Mouse (Mus musculus) lung, postnatal 10 days (tissue): Measurements from ENCODE around the gene Sh2d4b.

ENCODE experiments used
- DNase-seq: peaks from one replicate; pipeline ENCODE4 v3.0.0; 2021

The Sh2d4b gene

GRCm38 (mm10) chr14:40905813-40906212 is 12.7 kb upstream of the Sh2d4b start:
- DNase-seq = no peak

DNA sequence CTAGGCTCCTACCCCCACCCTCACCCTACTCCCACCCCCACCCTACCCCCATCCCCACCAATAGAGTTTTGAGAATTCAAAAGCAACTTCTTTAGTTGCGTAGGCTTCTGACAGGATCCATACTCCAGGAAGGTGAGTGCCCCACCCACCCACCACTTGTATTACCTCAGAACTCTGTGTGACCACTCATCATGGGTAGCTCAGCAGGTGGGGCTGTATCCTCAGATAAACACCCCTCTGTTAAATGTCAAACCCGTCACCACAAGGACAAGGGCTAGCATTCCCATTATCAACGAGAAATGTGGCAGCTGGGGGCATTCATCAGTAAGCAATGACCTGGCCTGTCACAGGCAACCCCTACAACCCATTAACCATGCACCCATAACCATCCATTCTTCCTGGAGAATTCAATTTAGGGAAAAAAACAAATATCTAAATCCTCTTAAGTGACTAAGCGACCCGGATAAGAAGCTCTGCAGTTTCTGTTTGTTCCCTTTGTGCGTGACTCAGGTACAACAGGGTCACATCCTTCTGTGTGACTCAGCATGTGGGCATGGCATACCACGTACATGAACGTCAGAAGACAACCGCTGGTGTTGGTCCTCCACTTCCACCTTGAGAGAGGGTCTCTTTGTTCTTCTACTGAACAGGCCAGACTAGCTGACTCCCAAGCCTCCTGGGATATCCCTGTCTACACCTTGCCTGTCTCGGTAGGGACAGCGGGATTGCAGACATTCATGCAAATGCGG is 9.4 kb upstream of the Sh2d4b start:
- no peak for DNase-seq

DNA sequence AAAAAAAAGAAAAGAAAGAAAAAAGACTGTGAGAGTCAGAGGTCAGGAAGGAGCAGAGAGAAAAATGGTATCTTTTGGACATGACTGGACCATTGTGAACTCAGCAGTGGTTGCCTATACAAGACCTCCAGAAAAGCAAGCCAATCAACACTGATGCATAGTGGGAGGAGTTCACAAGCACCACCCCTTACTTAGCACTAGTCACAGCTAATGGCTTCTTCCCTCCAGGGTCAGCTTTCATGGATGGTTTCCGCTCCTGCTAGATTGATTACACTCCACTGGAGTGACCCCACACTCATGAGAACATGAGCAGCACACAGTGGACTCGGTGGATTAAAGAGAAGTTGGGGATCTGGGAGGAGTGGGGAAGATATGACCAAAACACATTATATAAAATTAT is 7.2 kb upstream of the Sh2d4b start:
- no peak for DNase-seq

DNA sequence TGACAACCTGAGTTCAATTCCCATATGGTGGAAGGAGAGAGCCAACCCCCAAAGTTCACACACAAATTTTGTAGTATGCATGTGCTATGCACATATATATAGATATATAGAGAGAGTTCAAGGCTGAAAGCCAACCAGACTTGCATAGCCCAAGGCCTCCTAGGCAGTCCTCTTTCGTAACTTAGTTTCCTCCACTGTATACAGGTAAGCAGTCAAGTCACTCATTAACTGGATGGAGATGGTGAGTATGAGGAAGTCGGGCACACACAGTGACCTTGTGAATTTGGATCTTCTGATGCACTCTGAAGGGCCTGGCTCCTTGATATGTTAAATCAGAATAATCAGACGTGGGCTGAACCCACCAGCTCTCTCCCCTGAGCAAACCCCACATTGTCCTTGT is 4.8 kb upstream of the Sh2d4b start:
- no peak for DNase-seq

GRCm38 (mm10) chr14:40895681-40896080 is 2.6 kb upstream of the Sh2d4b start:
- DNase-seq = no peak

DNA sequence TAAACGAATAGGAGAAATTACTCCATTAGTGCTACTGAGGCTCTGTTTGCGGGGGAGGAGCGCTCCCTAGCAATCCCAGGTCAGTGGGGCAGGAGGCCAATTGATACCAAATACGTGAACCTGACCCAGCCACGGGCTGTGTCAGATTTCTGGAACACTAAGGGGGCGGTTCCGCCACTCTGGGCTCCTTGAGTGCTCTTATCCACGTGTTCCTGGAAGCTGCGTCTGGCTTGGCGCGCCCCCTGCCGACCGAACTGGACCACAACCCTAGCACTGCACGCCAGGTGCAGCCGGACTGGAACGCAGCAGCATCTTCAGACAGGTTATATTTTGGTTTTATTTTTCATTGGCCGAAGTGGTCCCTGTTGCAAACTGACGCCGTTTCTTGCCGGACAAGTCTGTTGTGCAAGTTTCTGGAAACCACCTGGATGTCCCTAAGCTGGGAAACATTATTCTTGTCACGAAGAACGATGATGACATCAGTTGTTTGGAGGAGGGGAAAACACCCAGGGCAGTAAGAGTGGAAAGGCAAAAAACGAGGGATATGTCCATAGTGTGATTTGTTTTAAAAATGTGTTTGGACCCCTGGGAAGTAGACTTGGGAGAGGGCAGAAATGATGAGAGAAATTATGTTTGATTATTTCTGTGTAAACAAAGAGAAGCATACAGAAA is 1.6 kb upstream of the Sh2d4b start:
- DNase-seq = peak; percentile 85

- DNase-seq = no peak
These were observed 818 bp upstream of the Sh2d4b start for GRCm38 (mm10) chr14:40893884-40894283.

GRCm38 (mm10) chr14:40892326-40892825 is 690 bp downstream of the Sh2d4b start:
- no peak for DNase-seq

DNA sequence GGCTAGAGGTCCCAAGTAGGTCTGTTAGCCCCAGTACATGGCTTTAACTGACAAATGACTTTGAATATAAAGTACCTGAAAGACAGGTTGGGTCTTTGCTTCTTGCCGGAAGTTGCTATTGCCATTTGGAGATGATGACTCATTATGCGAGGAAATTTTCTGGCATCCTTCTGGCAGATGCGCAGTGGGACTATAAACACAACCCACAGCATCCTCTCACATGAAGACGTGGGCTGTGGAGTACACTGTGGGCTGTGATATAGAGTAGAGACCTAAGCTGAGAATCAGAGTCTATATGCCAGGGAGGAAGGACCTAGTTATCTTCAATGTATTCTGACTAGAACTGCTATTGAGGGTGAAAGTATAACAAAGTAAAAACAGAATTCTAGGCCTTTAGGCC is 1.6 kb downstream of the Sh2d4b start:
- no peak for DNase-seq

- DNase-seq = peak; percentile 43
These were observed 3.4 kb downstream of the Sh2d4b start for GRCm38 (mm10) chr14:40889704-40890103.

- no peak for DNase-seq
These were observed 3.9 kb downstream of the Sh2d4b start for GRCm38 (mm10) chr14:40889181-40889580.

DNA sequence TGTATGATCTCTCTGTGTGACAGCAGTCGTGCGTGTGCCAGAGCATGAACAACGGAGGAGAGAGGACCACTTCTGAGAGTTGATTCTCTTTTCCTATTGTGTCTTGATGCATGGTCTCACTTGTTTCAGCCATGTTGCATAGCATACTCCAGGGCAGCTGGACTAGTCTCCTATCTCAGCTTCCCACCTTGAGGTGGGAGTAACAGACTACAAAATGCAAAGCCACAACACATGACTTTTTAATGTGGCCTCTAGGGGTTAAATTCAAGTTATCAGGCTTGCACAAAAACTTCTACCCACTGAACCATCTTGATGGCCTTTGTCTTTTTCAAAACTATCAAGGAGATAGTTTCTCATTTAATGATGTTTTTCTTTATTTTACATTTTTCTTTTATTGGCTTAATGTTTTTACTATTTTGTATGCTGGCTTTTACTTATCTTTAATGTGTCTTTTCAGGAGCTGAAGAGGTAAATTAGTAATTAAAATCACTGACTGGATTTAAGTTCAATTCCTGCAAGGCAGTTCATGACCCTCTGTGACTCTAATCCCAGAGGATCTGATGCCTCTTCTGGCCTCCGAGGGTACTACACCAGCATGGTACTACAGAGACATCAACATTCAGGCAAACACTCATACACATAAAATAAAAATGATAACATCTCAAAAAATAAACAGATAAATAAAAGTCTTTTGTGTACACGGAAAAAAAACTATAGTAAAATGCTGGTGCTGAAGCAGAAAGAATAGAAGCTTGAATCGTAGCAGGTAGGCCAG is 6.5 kb downstream of the Sh2d4b start:
- DNase-seq = no peak

GRCm38 (mm10) chr14:40885752-40886151 is 7.3 kb downstream of the Sh2d4b start:
- no peak for DNase-seq

DNA sequence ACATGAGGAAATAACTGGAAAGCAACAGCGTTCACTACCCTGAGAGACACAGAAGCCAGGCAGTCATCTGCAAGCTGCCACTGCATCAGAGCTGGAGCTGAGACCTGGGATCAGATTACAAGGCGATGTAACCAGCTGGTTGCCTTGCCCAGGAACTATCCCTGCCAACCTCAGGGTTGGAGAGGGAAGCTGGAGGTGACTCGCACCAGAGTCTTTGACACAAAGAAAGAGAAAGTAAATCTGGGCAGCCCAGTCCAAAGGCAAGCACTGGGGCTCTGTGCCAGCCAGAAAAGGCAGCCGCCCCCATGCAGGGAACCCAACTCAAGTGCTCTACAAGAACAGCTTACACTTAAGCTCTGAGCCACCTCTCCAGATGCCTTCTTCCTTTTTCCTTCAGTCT is 7.8 kb downstream of the Sh2d4b start:
- peak; percentile 24 for DNase-seq

- DNase-seq = no peak
These were observed 18.5 kb downstream of the Sh2d4b start for GRCm38 (mm10) chr14:40874565-40874964.

DNA sequence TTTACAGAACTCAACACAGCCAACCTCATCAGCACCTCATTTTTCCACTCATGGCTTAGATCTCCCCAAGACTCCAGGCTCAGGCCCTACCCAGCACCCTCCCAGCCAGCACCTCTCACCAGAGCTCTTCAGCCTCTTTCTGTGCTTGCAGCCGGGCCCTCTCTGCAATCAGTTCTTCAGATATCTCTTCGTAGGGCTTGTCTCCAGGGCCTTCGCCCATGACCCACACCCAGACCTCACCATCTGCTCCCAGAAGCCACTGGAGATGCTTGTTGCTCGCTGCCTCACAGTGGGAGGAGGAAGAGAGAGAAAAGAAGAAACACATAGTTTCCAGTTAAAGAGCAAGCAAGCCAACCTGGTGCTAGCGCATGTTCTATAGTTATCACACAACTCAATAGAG is 19.1 kb downstream of the Sh2d4b start:
- no peak for DNase-seq

DNA sequence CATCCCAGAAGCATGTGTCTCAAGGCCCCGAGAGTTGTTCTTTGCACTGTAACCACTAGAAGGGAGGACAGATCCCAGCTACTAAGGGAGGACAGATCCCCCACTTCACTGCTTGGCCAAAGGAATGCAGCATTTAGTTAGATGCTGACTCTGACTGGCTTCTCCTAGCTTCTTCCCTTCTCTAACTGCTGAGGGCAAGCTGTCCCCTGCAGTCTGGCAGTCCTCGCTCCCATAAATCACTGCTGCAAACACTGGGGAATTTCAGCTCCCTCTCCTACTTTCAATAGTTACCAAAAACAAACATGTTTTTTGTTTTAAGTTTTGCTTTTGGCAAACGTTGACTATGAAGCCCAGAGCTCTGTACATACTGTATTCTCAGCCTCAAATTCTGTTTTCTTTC is 22.5 kb downstream of the Sh2d4b start:
- no peak for DNase-seq

- DNase-seq = no peak
These were observed 28.1 kb downstream of the Sh2d4b start for GRCm38 (mm10) chr14:40864811-40865514.

DNA sequence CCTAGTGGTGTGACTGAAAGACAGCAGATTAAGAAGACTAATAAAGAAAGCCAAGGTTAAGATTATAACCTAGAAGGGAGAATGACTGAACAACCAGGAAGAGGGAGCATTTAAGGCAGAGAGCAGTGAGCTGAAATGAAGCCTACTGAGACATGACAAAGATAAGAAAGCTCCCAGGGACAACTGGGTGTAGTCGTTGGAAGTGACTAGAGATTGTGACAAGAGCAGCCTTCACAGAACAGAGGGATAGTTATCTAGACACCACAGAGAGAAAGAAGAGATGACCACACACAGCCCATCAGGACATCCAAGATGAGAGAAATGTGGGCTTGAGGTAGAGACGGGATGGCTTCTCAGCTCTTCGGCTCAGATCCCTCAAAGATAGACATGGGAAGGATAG is 29.4 kb downstream of the Sh2d4b start:
- no peak for DNase-seq

DNA sequence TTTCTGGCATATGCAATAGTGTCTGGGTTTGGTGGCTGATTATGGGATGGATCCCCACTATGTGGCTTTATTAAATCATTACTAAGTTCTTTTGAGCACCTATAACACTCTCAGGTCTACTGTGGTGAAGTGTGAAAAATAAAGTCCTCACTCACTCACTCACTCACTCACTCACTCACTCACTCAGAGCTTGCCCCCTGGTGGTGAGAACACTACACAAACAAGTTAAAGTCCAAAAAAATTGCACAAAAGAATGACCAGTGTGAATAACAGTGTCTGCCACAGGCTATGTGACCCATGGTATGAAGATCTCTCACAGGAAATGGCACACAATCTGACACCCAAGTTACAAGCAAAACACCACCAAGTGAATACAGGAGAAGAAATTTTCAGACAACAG is 30.0 kb downstream of the Sh2d4b start:
- DNase-seq = no peak

- DNase-seq = peak; percentile 26
These were observed 40.1 kb downstream of the Sh2d4b start for GRCm38 (mm10) chr14:40852978-40853377.

DNA sequence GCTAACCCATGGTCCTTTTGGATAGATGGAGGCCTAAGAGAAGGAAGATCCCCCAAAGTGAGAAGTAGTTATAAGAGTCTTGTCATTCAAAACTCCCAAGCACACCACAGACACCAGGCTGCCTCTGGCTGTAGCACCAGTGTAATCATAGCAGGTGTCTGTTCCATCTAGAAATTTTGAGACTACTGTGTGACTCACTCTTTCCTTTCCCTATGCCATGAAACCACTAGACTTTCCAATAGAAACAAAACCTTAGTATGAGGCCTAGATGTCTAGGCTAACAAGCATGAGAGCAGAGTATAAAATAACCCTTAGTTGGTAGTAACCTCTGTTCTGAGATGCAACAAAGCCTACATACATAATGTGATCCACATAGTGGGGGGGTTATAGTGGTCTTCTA is 55.7 kb downstream of the Sh2d4b start:
- no peak for DNase-seq

DNA sequence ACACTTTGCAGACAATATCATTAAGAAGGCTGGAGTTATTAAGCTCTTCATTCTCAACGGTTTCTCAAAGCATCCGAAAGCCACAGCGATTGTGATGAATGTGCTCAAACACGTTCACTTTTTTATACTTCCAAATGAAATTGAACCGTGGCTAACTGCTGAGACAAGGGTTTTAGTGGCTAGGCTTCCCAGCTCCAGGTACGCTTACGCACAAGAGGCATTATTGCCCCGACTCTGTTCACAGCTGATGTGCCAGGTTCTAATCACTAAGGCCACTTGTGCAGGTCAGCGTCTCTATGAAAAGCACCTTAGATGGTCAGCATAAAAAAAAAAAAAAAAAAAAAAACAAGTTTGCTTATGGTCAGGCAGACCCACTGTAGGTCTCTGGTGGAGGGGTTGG is 62.6 kb downstream of the Sh2d4b start:
- no peak for DNase-seq
